Mouse (Mus musculus) midbrain, embryonic 10.5 days (tissue): Measurements from ENCODE around the gene Slc25a28. TPM values are rescaled to one million over a fixed set of nuclear protein-coding genes. Genes with fewer than 3 reads are reported as not detected.

Source experiments
- DNase-seq: peaks from one replicate; pipeline ENCODE4 v3.0.0-alpha.2; 2017; ENCODE audit warnings: low spot score
- H3K27ac ChIP-seq: fragments of 300-500 bp; sonication (generic); replicated peaks from 2 replicates; pipeline ENCODE4 v1.5.1; 2016; ENCODE audit warnings: mild to moderate bottlenecking
- H3K27me3 ChIP-seq: fragments of 300-500 bp; sonication (generic); 2 replicates; pipeline ENCODE4 v1.6.1; 2016; ENCODE audit warnings: low read depth, mild to moderate bottlenecking; ENCODE audit not compliant: poor library complexity, severe bottlenecking
- H3K36me3 ChIP-seq: fragments of 300-500 bp; sonication (generic); 2 replicates; pipeline ENCODE4 v1.6.1; 2016; ENCODE audit warnings: mild to moderate bottlenecking, moderate library complexity
- H3K4me1 ChIP-seq: fragments of 300-500 bp; sonication (generic); 2 replicates; pipeline ENCODE4 v1.6.1; 2016
- H3K4me3 ChIP-seq: fragments of 300-500 bp; sonication (generic); 2 replicates; pipeline ENCODE4 v1.5.1; 2016; ENCODE audit warnings: mild to moderate bottlenecking, moderate library complexity
- H3K9me3 ChIP-seq: fragments of 300-500 bp; sonication (generic); replicated peaks from 2 replicates; pipeline ENCODE4 v1.6.1; 2016; ENCODE audit warnings: mild to moderate bottlenecking
- WGBS: fragments of 180-500 bp; shearing (Covaris S2); methylation state at CpG from one replicate; pipeline ENCODE4 v1.1.7; 2016; 5-methylcytosine and 5-hydroxymethylcytosine counted together
- polyA plus RNA-seq: library from polyadenylated mRNA; unstranded; fragments of >200 nt; fragmentation: Nextera tagmentation; extraction: Ambion mirVana; gene quantifications from 2 replicates; pipeline ENCODE4 v1.2.1, GENCODE M21; 2016

Gene Slc25a28
- polyA plus RNA-seq, 1 experiment from 2014 or later, result 10.3 TPM

DNA sequence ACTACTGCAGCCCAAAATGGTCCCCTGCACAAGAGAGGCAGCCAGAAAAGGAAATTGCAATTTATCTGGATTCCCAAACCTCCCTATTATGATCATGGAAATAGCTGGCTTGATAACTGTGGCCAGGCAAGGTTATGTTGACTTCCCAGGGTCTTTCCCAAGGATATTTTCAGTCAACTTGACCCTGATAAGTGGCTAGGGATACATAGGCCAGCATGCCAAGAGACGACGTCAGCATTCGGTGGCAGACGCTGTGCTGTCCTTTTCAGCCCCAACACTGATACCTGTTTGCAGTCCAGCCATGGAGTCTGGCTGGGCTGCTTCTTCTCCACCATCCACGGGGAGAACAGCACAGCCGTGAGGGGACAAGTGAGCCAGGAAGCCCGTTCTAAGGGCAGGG, 3.6 kb downstream of the Slc25a28 start:
- peaks cover 22% of the 10 kb centered on the region for H3K4me1 ChIP-seq
- DNase-seq, result no peak
- H3K27me3 ChIP-seq, result no peaks in the 10 kb centered on the region
- H3K27ac ChIP-seq, result no peak overlapping the region
- peaks cover 7% of the 10 kb centered on the region; the same call in 1 of the 2 replicates for H3K36me3 ChIP-seq
- H3K4me3 ChIP-seq, result no peak overlapping the region
- WGBS, result 84% methylated on average over 7 of the region's 7 CpGs
- H3K9me3 ChIP-seq, result no peaks in the 10 kb centered on the region

- Histone ChIP-seq H3K9me3 (no peaks in the 10 kb centered on the region), H3K36me3 (peaks cover 12% of the 10 kb centered on the region), H3K27ac (no peak overlapping the region), H3K4me1 (peaks cover 17% of the 10 kb centered on the region), H3K27me3 (no peaks in the 10 kb centered on the region), H3K4me3 (no peak overlapping the region)
- no peak for DNase-seq
- 83% methylated on average over 8 of the region's 8 CpGs for WGBS
Observed at GRCm38 (mm10) chr19:43669136-43669759, 5.4 kb downstream of the Slc25a28 start.

DNA sequence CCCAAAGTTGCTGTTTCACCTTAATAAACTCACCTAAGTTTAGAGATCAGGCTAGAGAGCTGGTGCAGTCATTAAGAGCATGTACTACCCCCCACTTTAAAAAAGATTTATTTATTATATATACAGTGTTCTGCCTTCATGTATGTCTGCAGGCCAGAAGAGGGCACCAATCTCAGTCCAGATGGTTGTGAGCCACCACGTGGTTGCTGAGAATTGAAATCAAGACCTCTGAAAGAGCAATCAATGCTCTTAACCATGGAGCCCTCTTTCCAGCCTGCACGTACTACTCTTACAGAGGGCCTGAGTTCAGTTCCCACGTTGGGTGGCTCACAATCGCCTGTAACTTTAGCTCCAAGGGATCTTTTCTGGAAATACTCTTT, 7.3 kb downstream of the Slc25a28 start:
- Histone ChIP-seq H3K9me3 (no peaks in the 10 kb centered on the region), H3K27me3 (no peaks in the 10 kb centered on the region), H3K27ac (no peak overlapping the region), H3K36me3 (peaks cover 25% of the 10 kb centered on the region), H3K4me1 (peaks cover 3% of the 10 kb centered on the region), H3K4me3 (no peak overlapping the region)
- DNase-seq, result no peak
- 71% methylated on average over 4 of the region's 4 CpGs for WGBS

GRCm38 (mm10) chr19:43666661-43667429, 7.8 kb downstream of the Slc25a28 start:
- DNase-seq, result no peak
- Histone ChIP-seq H3K4me1 (peaks cover 8% of the 10 kb centered on the region), H3K4me3 (no peak overlapping the region), H3K9me3 (no peaks in the 10 kb centered on the region), H3K27ac (no peak overlapping the region), H3K27me3 (no peaks in the 10 kb centered on the region), H3K36me3 (peaks cover 25% of the 10 kb centered on the region)
- 93% methylated on average over 22 of the region's 22 CpGs for WGBS

GRCm38 (mm10) chr19:43665441-43666048, 9.1 kb downstream of the Slc25a28 start:
- Histone ChIP-seq H3K4me3 (no peak overlapping the region), H3K9me3 (no peaks in the 10 kb centered on the region), H3K27me3 (no peaks in the 10 kb centered on the region), H3K36me3 (peaks cover 25% of the 10 kb centered on the region), H3K4me1 (peaks cover 8% of the 10 kb centered on the region), H3K27ac (no peak overlapping the region)
- DNase-seq, result peak; percentile 47
- 49% methylated on average over 12 of the region's 12 CpGs for WGBS

DNA sequence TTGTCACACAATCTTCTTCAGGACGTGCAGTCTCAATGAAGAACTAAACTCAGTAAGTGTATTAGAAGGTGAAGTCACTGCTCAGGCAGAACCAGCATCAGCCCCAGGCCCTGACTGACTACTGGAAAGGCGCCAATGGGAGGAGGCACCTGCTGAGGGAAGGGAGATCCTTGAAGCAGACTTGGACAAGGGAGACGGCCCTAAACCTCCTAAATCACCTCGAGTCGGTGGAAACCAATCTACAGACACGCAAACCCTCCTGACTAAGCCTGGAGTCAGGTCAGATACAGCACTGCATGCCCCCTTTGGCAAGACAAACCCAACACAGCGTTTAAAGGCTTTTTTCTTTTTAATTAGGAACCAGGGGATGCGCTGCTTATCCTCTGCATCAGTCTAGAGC, 11.2 kb downstream of the Slc25a28 start:
- Histone ChIP-seq H3K27ac (no peak overlapping the region), H3K9me3 (no peaks in the 10 kb centered on the region), H3K4me1 (peaks cover 8% of the 10 kb centered on the region), H3K27me3 (no peaks in the 10 kb centered on the region), H3K4me3 (no peak overlapping the region), H3K36me3 (peaks cover 23% of the 10 kb centered on the region)
- no peak for DNase-seq
- 93% methylated on average over 8 of the region's 8 CpGs for WGBS

- H3K27ac ChIP-seq, result no peak overlapping the region
- no peaks in the 10 kb centered on the region for H3K27me3 ChIP-seq
- peak overlapping the region; percentile 9; the same call in 1 of the 2 replicates for H3K4me3 ChIP-seq
- 34% methylated on average over 19 of the region's 19 CpGs for WGBS
- H3K9me3 ChIP-seq, result no peaks in the 10 kb centered on the region
- peak; percentile 58 for DNase-seq
- H3K36me3 ChIP-seq, result peaks cover 23% of the 10 kb centered on the region
- H3K4me1 ChIP-seq, result peaks cover 8% of the 10 kb centered on the region
Observed at GRCm38 (mm10) chr19:43662176-43662967, 12.3 kb downstream of the Slc25a28 start.

GRCm38 (mm10) chr19:43660774-43661173, 13.9 kb downstream of the Slc25a28 start:
- peaks cover 19% of the 10 kb centered on the region for H3K36me3 ChIP-seq
- H3K27ac ChIP-seq, result no peak overlapping the region
- no peak overlapping the region for H3K4me3 ChIP-seq
- H3K4me1 ChIP-seq, result peaks cover 8% of the 10 kb centered on the region
- no peak for DNase-seq
- 86% methylated on average over 9 of the region's 9 CpGs for WGBS
- peaks cover 5% of the 10 kb centered on the region; the same call in 1 of the 2 replicates for H3K27me3 ChIP-seq
- no peaks in the 10 kb centered on the region for H3K9me3 ChIP-seq

- no peak for DNase-seq
- Histone ChIP-seq H3K9me3 (no peaks in the 10 kb centered on the region), H3K4me3 (no peak overlapping the region), H3K27me3 (peaks cover 12% of the 10 kb centered on the region), H3K36me3 (peaks cover 17% of the 10 kb centered on the region), H3K27ac (no peak overlapping the region), H3K4me1 (peaks cover 8% of the 10 kb centered on the region)
- WGBS, result 93% methylated on average over 6 of the region's 6 CpGs
Observed at GRCm38 (mm10) chr19:43659632-43660031, 15.0 kb downstream of the Slc25a28 start.

GRCm38 (mm10) chr19:43655735-43656492, 18.8 kb downstream of the Slc25a28 start:
- Histone ChIP-seq H3K27me3 (peaks cover 20% of the 10 kb centered on the region), H3K4me3 (no peak overlapping the region), H3K9me3 (no peaks in the 10 kb centered on the region), H3K27ac (no peak overlapping the region), H3K4me1 (no peaks in the 10 kb centered on the region), H3K36me3 (no peaks in the 10 kb centered on the region)
- peak; percentile 56 for DNase-seq
- 40% methylated on average over 11 of the region's 11 CpGs for WGBS

DNA sequence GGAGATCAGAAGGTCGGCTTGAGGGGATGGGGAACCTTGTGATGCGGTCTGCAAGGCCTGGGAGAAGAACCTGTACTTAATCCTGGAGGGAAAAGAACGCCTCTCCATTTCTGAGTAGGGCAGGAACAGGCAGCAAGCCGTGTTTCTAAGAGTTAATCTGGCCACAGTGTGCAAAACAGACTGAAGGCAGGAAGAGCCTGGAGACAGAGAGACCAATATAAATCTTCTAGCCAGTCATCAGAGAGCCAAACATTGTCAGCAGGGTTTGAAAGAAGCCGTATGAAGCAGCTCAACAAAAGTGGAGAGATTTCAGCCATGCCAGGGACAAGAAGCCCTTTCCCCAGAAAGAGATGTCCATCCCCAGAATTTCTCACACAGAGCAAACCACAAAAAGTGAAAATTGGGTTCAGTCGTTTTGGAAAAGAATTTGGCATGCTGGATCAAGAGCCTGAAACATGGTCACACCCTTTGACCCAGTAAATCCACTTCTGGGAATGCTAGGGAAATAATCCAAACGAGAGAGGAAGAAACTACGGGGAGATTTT, 23.4 kb downstream of the Slc25a28 start:
- no peak for DNase-seq
- Histone ChIP-seq H3K27me3 (peaks cover 15% of the 10 kb centered on the region), H3K36me3 (no peaks in the 10 kb centered on the region), H3K4me1 (no peaks in the 10 kb centered on the region), H3K9me3 (no peaks in the 10 kb centered on the region), H3K4me3 (no peak overlapping the region), H3K27ac (no peak overlapping the region)
- 70% methylated on average over 8 of the region's 8 CpGs for WGBS

- DNase-seq, result no peak
- Histone ChIP-seq H3K36me3 (no peaks in the 10 kb centered on the region), H3K9me3 (no peaks in the 10 kb centered on the region), H3K4me3 (no peak overlapping the region), H3K27ac (no peak overlapping the region), H3K4me1 (no peaks in the 10 kb centered on the region), H3K27me3 (peaks cover 3% of the 10 kb centered on the region; the same call in 1 of the 2 replicates)
- WGBS, result 95% methylated on average over 4 of the region's 4 CpGs
Observed at GRCm38 (mm10) chr19:43648343-43648742, 26.3 kb downstream of the Slc25a28 start.
